Mouse (Mus musculus): ENCODE data around the gene P3h1. TPM values are rescaled to one million over a fixed set of nuclear protein-coding genes. Genes with fewer than 3 reads are reported as not detected.

Gene P3h1
- polyA plus RNA-seq (2015; fragmentation: Nextera tagmentation; extraction: Ambion mirVana) = 58.0 and 64.9 TPM in 2 replicates

- H3K4me1 ChIP-seq = peaks cover 13% of the 10 kb centered on the region
Observed at GRCm38 (mm10) chr4:119232410-119233255, at the start of gene P3h1, which contains the start of gene AU022252. Gene P3h1, plus strand, starts transcription at chr4:119232915. Gene AU022252, minus strand, starts transcription at chr4:119232712.

GRCm38 (mm10) chr4:119183525-119183924 is 49.2 kb upstream of the P3h1 start:
- Histone ChIP-seq H3K27me3 (0 out of 2 replicates have a peak, but pooled peaks cover 6% of the 10 kb centered on the region), H3K27ac (no peak overlapping the region), H3K4me3 (no peak overlapping the region), H3K9ac (no peak overlapping the region), H3K36me3 (no peaks in the 10 kb centered on the region), H3K9me3 (no peaks in the 10 kb centered on the region), H3K4me2 (no peak overlapping the region), H3K4me1 (no peaks in the 10 kb centered on the region)
- no peak for ATAC-seq (ENCODE audit: insufficient number of reproducible peaks, insufficient read depth, low FRiP score, low TSS enrichment, low read depth)
- 44% methylated on average over 1 of the region's 1 CpGs for WGBS

More at GRCm38 (mm10) chr4:119232410-119233255, at the start of gene P3h1, which contains the start of gene AU022252:
- ATAC-seq (ENCODE audit: insufficient number of reproducible peaks, insufficient read depth, low FRiP score, low TSS enrichment, low read depth) = peak; percentile 97
- under 1% methylated on average over 68 of the region's 71 CpGs for WGBS
- peak within 1 kb of the TSS; percentile 77 for H3K4me2 ChIP-seq
- H3K27me3 ChIP-seq = no peaks in the 10 kb centered on the region
- no peaks in the 10 kb centered on the region for H3K9me3 ChIP-seq
- peak within 1 kb of the TSS; percentile 95 for H3K4me3 ChIP-seq
- peaks cover 37% of the 10 kb centered on the region for H3K36me3 ChIP-seq
- H3K9ac ChIP-seq = peak within 1 kb of the TSS; percentile 89
- peak within 1 kb of the TSS; percentile 83 for H3K27ac ChIP-seq

- ATAC-seq (ENCODE audit: insufficient number of reproducible peaks, insufficient read depth, low FRiP score, low TSS enrichment, low read depth) = no peak
- Histone ChIP-seq H3K4me1 (no peaks in the 10 kb centered on the region), H3K36me3 (no peaks in the 10 kb centered on the region), H3K4me3 (no peak overlapping the region), H3K27me3 (0 out of 2 replicates have a peak, but pooled peaks cover 7% of the 10 kb centered on the region), H3K4me2 (no peak overlapping the region), H3K9ac (no peak overlapping the region), H3K27ac (no peak overlapping the region), H3K9me3 (no peaks in the 10 kb centered on the region)
- WGBS = 85% methylated on average over 4 of the region's 4 CpGs
Observed at GRCm38 (mm10) chr4:119185771-119186170, 46.9 kb upstream of the P3h1 start.

GRCm38 (mm10) chr4:119188060-119188785 is 44.5 kb upstream of the P3h1 start:
- Histone ChIP-seq H3K9me3 (no peaks in the 10 kb centered on the region), H3K36me3 (no peaks in the 10 kb centered on the region), H3K4me1 (no peaks in the 10 kb centered on the region), H3K27ac (no peak overlapping the region), H3K27me3 (0 out of 2 replicates have a peak, but pooled peaks cover 7% of the 10 kb centered on the region), H3K9ac (no peak overlapping the region), H3K4me2 (no peak overlapping the region), H3K4me3 (no peak overlapping the region)
- 53% methylated on average over 11 of the region's 11 CpGs for whole genome bisulfite sequencing
- ATAC-seq (ENCODE audit: insufficient number of reproducible peaks, insufficient read depth, low FRiP score, low TSS enrichment, low read depth) = no peak

GRCm38 (mm10) chr4:119189392-119189791 is 43.3 kb upstream of the P3h1 start:
- H3K4me2 ChIP-seq = no peak overlapping the region
- WGBS = 77% methylated on average over 6 of the region's 6 CpGs
- H3K9me3 ChIP-seq = no peaks in the 10 kb centered on the region
- H3K36me3 ChIP-seq = no peaks in the 10 kb centered on the region
- H3K27me3 ChIP-seq = 0 out of 2 replicates have a peak, but pooled peaks cover 7% of the 10 kb centered on the region
- H3K9ac ChIP-seq = no peak overlapping the region
- H3K4me3 ChIP-seq = no peak overlapping the region
- H3K4me1 ChIP-seq = no peaks in the 10 kb centered on the region
- H3K27ac ChIP-seq = no peak overlapping the region
- no peak for ATAC-seq (ENCODE audit: insufficient number of reproducible peaks, insufficient read depth, low FRiP score, low TSS enrichment, low read depth)

- ATAC-seq (ENCODE audit: insufficient number of reproducible peaks, insufficient read depth, low FRiP score, low TSS enrichment, low read depth) = no peak
- Histone ChIP-seq H3K4me3 (no peak within 1 kb of the TSS), H3K36me3 (no peaks in the 10 kb centered on the region), H3K27ac (no peak within 1 kb of the TSS), H3K9ac (no peak within 1 kb of the TSS), H3K27me3 (0 out of 2 replicates have a peak, but pooled peaks cover 7% of the 10 kb centered on the region), H3K9me3 (no peaks in the 10 kb centered on the region), H3K4me2 (no peak within 1 kb of the TSS), H3K4me1 (no peaks in the 10 kb centered on the region)
- WGBS = 72% methylated on average over 6 of the region's 6 CpGs
Observed at GRCm38 (mm10) chr4:119189864-119190263, 42.9 kb upstream of the P3h1 start, which contains the start of gene Ermap. Gene Ermap, minus strand, starts transcription at chr4:119190011.

GRCm38 (mm10) chr4:119190618-119191017 is 42.1 kb upstream of the P3h1 start:
- no peaks in the 10 kb centered on the region for H3K36me3 ChIP-seq
- no peak overlapping the region for H3K9ac ChIP-seq
- H3K27me3 ChIP-seq = 0 out of 2 replicates have a peak, but pooled peaks cover 7% of the 10 kb centered on the region
- 83% methylated on average over 8 of the region's 8 CpGs for WGBS
- H3K4me2 ChIP-seq = no peak overlapping the region
- no peaks in the 10 kb centered on the region for H3K4me1 ChIP-seq
- no peak for ATAC-seq (ENCODE audit: insufficient number of reproducible peaks, insufficient read depth, low FRiP score, low TSS enrichment, low read depth)
- H3K27ac ChIP-seq = no peak overlapping the region
- no peaks in the 10 kb centered on the region for H3K9me3 ChIP-seq
- no peak overlapping the region for H3K4me3 ChIP-seq

GRCm38 (mm10) chr4:119191273-119191672 is 41.4 kb upstream of the P3h1 start:
- H3K4me2 ChIP-seq = no peak overlapping the region
- H3K36me3 ChIP-seq = no peaks in the 10 kb centered on the region
- no peak for ATAC-seq (ENCODE audit: insufficient number of reproducible peaks, insufficient read depth, low FRiP score, low TSS enrichment, low read depth)
- H3K27me3 ChIP-seq = 0 out of 2 replicates have a peak, but pooled peaks cover 7% of the 10 kb centered on the region
- no peaks in the 10 kb centered on the region for H3K9me3 ChIP-seq
- H3K4me1 ChIP-seq = peaks cover 3% of the 10 kb centered on the region
- H3K4me3 ChIP-seq = no peak overlapping the region
- 68% methylated on average over 3 of the region's 3 CpGs for WGBS
- no peak overlapping the region for H3K9ac ChIP-seq
- no peak overlapping the region for H3K27ac ChIP-seq

GRCm38 (mm10) chr4:119192757-119193156 is 40.0 kb upstream of the P3h1 start:
- Histone ChIP-seq H3K4me2 (no peak overlapping the region), H3K4me3 (no peak overlapping the region), H3K9ac (no peak overlapping the region), H3K27me3 (0 out of 2 replicates have a peak, but pooled peaks cover 7% of the 10 kb centered on the region), H3K36me3 (peaks cover 4% of the 10 kb centered on the region), H3K9me3 (no peaks in the 10 kb centered on the region), H3K27ac (no peak overlapping the region), H3K4me1 (peaks cover 16% of the 10 kb centered on the region)
- no peak for ATAC-seq (ENCODE audit: insufficient number of reproducible peaks, insufficient read depth, low FRiP score, low TSS enrichment, low read depth)
- WGBS = 90% methylated on average over 4 of the region's 4 CpGs

- Histone ChIP-seq H3K36me3 (peaks cover 17% of the 10 kb centered on the region), H3K27me3 (no peaks in the 10 kb centered on the region), H3K9me3 (no peaks in the 10 kb centered on the region), H3K9ac (peak within 1 kb of the TSS; percentile 91), H3K27ac (peak within 1 kb of the TSS; percentile 91), H3K4me1 (peaks cover 20% of the 10 kb centered on the region), H3K4me2 (peak within 1 kb of the TSS; percentile 64), H3K4me3 (peak within 1 kb of the TSS; percentile 79)
- peak; percentile 91 for ATAC-seq (ENCODE audit: insufficient number of reproducible peaks, insufficient read depth, low FRiP score, low TSS enrichment, low read depth)
- WGBS = 0% methylated on average over 47 of the region's 47 CpGs
Observed at GRCm38 (mm10) chr4:119194909-119195581, 37.7 kb upstream of the P3h1 start, which contains the start of gene Svbp. Gene Svbp, plus strand, starts transcription at chr4:119195306.
